Mouse (Mus musculus) ES-Bruce4 (cell line): ENCODE data around the gene Rfk.

Source experiments
- CTCF ChIP-seq: IDR thresholded peaks from one replicate; pipeline ENCODE4 v1.8.1; 2011; ENCODE audit warnings: low read depth, low read length
- EP300 ChIP-seq: IDR thresholded peaks from 2 replicates; pipeline ENCODE4 v1.6.1; 2011; ENCODE audit warnings: low read depth, low read length; ENCODE audit not compliant: insufficient read depth
- POLR2A ChIP-seq: IDR thresholded peaks from one replicate; pipeline ENCODE4 v1.8.1; 2011; ENCODE audit warnings: low read length; ENCODE audit not compliant: insufficient read depth

GRCm38 (mm10) chr19:17369581-17369980 is 24.3 kb upstream of the Rfk start:
- TF ChIP-seq CTCF (no peak), POLR2A (no peak), EP300 (no peak)
